Mouse (Mus musculus) intestine, embryonic 14.5 days (tissue): ENCODE measurements at regions not wholly inside any gene's neighbourhood (a gene's known extent, or its start where the extent isn't known, plus 50 kb on each side); places are given as distances from the start of the nearest gene placed in this dataset.

Source experiments
- ATAC-seq: fragments of 200-750 bp; cut with Nextera tagmentation; replicated peaks from 2 replicates; pipeline ENCODE4 v1.8.0; 2017; ENCODE audit warnings: low read depth, moderate number of reproducible peaks, moderate TSS enrichment, moderate library complexity; ENCODE audit not compliant: low FRiP score, low TSS enrichment
- DNase-seq: peaks from one replicate; pipeline ENCODE4 v3.0.0-alpha.2; 2018; ENCODE audit warnings: low spot score
- H3K27ac ChIP-seq: fragments of 300-500 bp; sonication (generic); 2 replicates; pipeline ENCODE4 v1.5.1; 2014; ENCODE audit warnings: low read depth, mild to moderate bottlenecking, control low read depth
- H3K27me3 ChIP-seq: fragments of 300-500 bp; sonication (generic); replicated peaks from 2 replicates; pipeline ENCODE4 v1.6.1; 2014; ENCODE audit warnings: low read length, control low read depth; ENCODE audit not compliant: control insufficient read depth, insufficient read depth
- H3K36me3 ChIP-seq: fragments of 300-500 bp; sonication (generic); 2 replicates; pipeline ENCODE4 v1.6.1; 2014; ENCODE audit warnings: low read length, control low read depth; ENCODE audit not compliant: control insufficient read depth, insufficient read depth
- H3K4me1 ChIP-seq: fragments of 300-500 bp; sonication (generic); replicated peaks from 2 replicates; pipeline ENCODE4 v1.6.1; 2014; ENCODE audit warnings: low read length, control low read depth, mixed read lengths; ENCODE audit not compliant: control insufficient read depth, insufficient read depth
- H3K4me2 ChIP-seq: fragments of 300-500 bp; sonication (generic); 2 replicates; pipeline ENCODE4 v1.6.1; 2014; ENCODE audit warnings: low read length
- H3K4me3 ChIP-seq: fragments of 300-500 bp; sonication (generic); 2 replicates; pipeline ENCODE4 v1.5.1; 2014; ENCODE audit warnings: low read depth, low read length, control low read depth, mixed read lengths
- H3K9ac ChIP-seq: fragments of 300-500 bp; sonication (generic); 2 replicates; pipeline ENCODE4 v1.6.1; 2014; ENCODE audit warnings: mild to moderate bottlenecking, low read length
- H3K9me3 ChIP-seq: fragments of 300-500 bp; sonication (generic); 2 replicates; pipeline ENCODE4 v1.6.1; 2016; ENCODE audit warnings: low read length, control low read depth; ENCODE audit not compliant: control insufficient read depth
- WGBS: fragments of 180-500 bp; shearing (Covaris S2); extraction: QIAGEN DNeasy Blood & Tissue Kit; methylation state at CpG from one replicate; pipeline ENCODE4 v1.1.7; 2014; 5-methylcytosine and 5-hydroxymethylcytosine counted together

DNA sequence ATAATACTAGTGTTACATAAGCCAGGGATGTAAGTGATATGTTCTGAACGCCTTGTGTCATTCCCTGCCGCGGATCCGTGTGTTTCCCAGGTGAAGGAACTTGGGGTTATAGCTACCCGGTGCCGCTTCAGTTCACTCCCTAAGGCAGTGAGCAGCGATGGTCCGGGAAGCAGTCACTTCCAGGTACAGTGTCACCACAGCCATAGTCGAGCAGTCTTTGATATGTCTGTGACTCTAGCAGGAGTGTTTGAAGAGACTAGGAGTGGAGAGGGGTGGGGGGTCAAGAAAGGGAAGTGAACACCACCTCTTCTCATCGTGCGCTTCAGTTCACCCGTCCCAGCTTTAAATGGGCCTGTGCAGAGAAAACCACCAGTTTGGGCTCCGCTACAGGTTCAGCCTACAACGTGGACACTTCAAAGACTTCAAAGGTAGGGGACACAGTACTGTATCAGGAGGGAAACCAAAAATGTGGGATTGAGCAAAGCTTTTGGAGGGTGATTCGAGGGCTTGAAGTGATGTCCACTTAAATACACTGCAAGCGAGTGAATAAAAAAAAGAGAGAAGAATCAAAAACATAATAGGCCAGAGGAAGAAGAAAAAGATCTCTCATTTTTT, 410.0 kb upstream of the Map3k7 start:
- DNase-seq (no peak), ATAC-seq (no peak)
- Histone ChIP-seq H3K9ac (no peak overlapping the region), H3K4me1 (no peaks in the 10 kb centered on the region), H3K9me3 (no peaks in the 10 kb centered on the region), H3K4me3 (no peak overlapping the region), H3K27ac (no peak overlapping the region), H3K4me2 (no peak overlapping the region), H3K27me3 (no peaks in the 10 kb centered on the region), H3K36me3 (no peaks in the 10 kb centered on the region)
- WGBS, result 92% methylated on average over 16 of the region's 16 CpGs

GRCm38 (mm10) chr4:31555077-31555476, 408.8 kb upstream of the Map3k7 start:
- Histone ChIP-seq H3K4me2 (no peak overlapping the region), H3K9me3 (no peaks in the 10 kb centered on the region), H3K27me3 (no peaks in the 10 kb centered on the region), H3K36me3 (no peaks in the 10 kb centered on the region), H3K27ac (no peak overlapping the region), H3K4me1 (no peaks in the 10 kb centered on the region), H3K4me3 (no peak overlapping the region), H3K9ac (no peak overlapping the region)
- no peak for DNase-seq
- 77% methylated on average over 1 of the region's 1 CpGs for WGBS
- no peak for ATAC-seq

- H3K4me2 ChIP-seq, result no peak overlapping the region
- DNase-seq (no peak), ATAC-seq (no peak)
- no peaks in the 10 kb centered on the region for H3K36me3 ChIP-seq
- no peaks in the 10 kb centered on the region for H3K9me3 ChIP-seq
- H3K4me3 ChIP-seq, result no peak overlapping the region
- H3K9ac ChIP-seq, result no peak overlapping the region
- no peak overlapping the region for H3K27ac ChIP-seq
- no peaks in the 10 kb centered on the region for H3K27me3 ChIP-seq
- H3K4me1 ChIP-seq, result no peaks in the 10 kb centered on the region
- WGBS, result 77% methylated on average over 7 of the region's 7 CpGs
Measured at GRCm38 (mm10) chr4:31557261-31557660, 406.6 kb upstream of the Map3k7 start.

- DNase-seq, result no peak
- H3K9ac ChIP-seq, result no peak overlapping the region
- WGBS, result 92% methylated on average over 4 of the region's 4 CpGs
- no peak overlapping the region for H3K4me2 ChIP-seq
- H3K9me3 ChIP-seq, result no peaks in the 10 kb centered on the region
- H3K36me3 ChIP-seq, result no peaks in the 10 kb centered on the region
- H3K4me1 ChIP-seq, result no peaks in the 10 kb centered on the region
- no peak overlapping the region for H3K4me3 ChIP-seq
- no peak for ATAC-seq
- H3K27ac ChIP-seq, result no peak overlapping the region
- H3K27me3 ChIP-seq, result no peaks in the 10 kb centered on the region
Measured at GRCm38 (mm10) chr4:31560305-31560704, 403.6 kb upstream of the Map3k7 start.

- no peak overlapping the region for H3K9ac ChIP-seq
- H3K4me2 ChIP-seq, result no peak overlapping the region
- no peak overlapping the region for H3K4me3 ChIP-seq
- H3K27me3 ChIP-seq, result no peaks in the 10 kb centered on the region
- no peaks in the 10 kb centered on the region for H3K4me1 ChIP-seq
- WGBS, result 89% methylated on average over 10 of the region's 10 CpGs
- no peak overlapping the region for H3K27ac ChIP-seq
- no peak for ATAC-seq
- H3K9me3 ChIP-seq, result no peaks in the 10 kb centered on the region
- H3K36me3 ChIP-seq, result no peaks in the 10 kb centered on the region
- no peak for DNase-seq
Measured at GRCm38 (mm10) chr4:31561183-31561582, 402.7 kb upstream of the Map3k7 start.

DNA sequence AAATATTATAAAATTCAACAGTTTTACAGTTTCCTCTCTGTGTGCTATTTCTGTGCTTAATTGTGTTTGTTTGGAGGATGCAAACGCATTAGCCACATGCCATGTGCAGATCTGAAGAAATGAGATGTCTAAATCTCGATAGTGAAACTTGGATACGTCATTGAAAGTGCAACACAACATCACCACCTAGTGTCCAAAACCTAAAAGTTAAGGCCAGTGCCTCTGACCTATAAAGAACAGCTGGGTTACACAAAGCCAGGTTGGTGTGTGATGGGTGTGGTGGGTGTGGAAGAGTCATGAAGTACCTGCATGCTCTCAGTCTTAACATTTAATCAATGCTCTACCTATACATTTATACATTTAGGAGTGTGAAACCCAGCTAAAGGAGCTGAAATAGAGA, 402.1 kb upstream of the Map3k7 start:
- Histone ChIP-seq H3K36me3 (no peaks in the 10 kb centered on the region), H3K4me2 (peak overlapping the region; percentile 20; the same call in 1 of the 2 replicates), H3K4me1 (no peaks in the 10 kb centered on the region), H3K4me3 (no peak overlapping the region), H3K9me3 (no peaks in the 10 kb centered on the region), H3K9ac (no peak overlapping the region), H3K27me3 (no peaks in the 10 kb centered on the region), H3K27ac (no peak overlapping the region)
- ATAC-seq (no peak), DNase-seq (no peak)
- 24% methylated on average over 3 of the region's 3 CpGs for WGBS

GRCm38 (mm10) chr4:31566158-31566557, 397.7 kb upstream of the Map3k7 start:
- DNase-seq (no peak), ATAC-seq (no peak)
- Histone ChIP-seq H3K9me3 (no peaks in the 10 kb centered on the region), H3K4me1 (no peaks in the 10 kb centered on the region), H3K4me2 (no peak overlapping the region), H3K9ac (no peak overlapping the region), H3K27me3 (no peaks in the 10 kb centered on the region), H3K36me3 (no peaks in the 10 kb centered on the region), H3K27ac (no peak overlapping the region), H3K4me3 (no peak overlapping the region)
- WGBS, result 31% methylated on average over 5 of the region's 5 CpGs

GRCm38 (mm10) chr4:31566834-31567233, 397.1 kb upstream of the Map3k7 start:
- H3K27ac ChIP-seq, result no peak overlapping the region
- ATAC-seq (no peak), DNase-seq (no peak)
- H3K4me3 ChIP-seq, result no peak overlapping the region
- no peak overlapping the region for H3K9ac ChIP-seq
- WGBS, result 65% methylated on average over 3 of the region's 3 CpGs
- H3K36me3 ChIP-seq, result no peaks in the 10 kb centered on the region
- no peak overlapping the region for H3K4me2 ChIP-seq
- H3K27me3 ChIP-seq, result no peaks in the 10 kb centered on the region
- no peaks in the 10 kb centered on the region for H3K4me1 ChIP-seq
- H3K9me3 ChIP-seq, result no peaks in the 10 kb centered on the region

- no peak overlapping the region for H3K27ac ChIP-seq
- no peaks in the 10 kb centered on the region for H3K4me1 ChIP-seq
- no peak overlapping the region for H3K9ac ChIP-seq
- no peak for DNase-seq
- H3K36me3 ChIP-seq, result no peaks in the 10 kb centered on the region
- WGBS, result 68% methylated on average over 1 of the region's 1 CpGs
- no peaks in the 10 kb centered on the region for H3K9me3 ChIP-seq
- H3K4me2 ChIP-seq, result no peak overlapping the region
- H3K4me3 ChIP-seq, result no peak overlapping the region
- ATAC-seq, result no peak
- no peaks in the 10 kb centered on the region for H3K27me3 ChIP-seq
Measured at GRCm38 (mm10) chr4:31569687-31570086, 394.2 kb upstream of the Map3k7 start.
